Mouse (Mus musculus) brain, embryonic 18.5 days (tissue): ENCODE measurements around the gene Vps52.
"Not testable (repeated sequence)": the region's sequence is repeated elsewhere in the genome, so short reads cannot be mapped to it uniquely, and the experiment has no call there.

Experiments used
- DNase-seq: peaks from one replicate; pipeline ENCODE4 v3.0.0-alpha.2; 2012; ENCODE audit warnings: low read depth, low spot score

Vps52 gene

DNA sequence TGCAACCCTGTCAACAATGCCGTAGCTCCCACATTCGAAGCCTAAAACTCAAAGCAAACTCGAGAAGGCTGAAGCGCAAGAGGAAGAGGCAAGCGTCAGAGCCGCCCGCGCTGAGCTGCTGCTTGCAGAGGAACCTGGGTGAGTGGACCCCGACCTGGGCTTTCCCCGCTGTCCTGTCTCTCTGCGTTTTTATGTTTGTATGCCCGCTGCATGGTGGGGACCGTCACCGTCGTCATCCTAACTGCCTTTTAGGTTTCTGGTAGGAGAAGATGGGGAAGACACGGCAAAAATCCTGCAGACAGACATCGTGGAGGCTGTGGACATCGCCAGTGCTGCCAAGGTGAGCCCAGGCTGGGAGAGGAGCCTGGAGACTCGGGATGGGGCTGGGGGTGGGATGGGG lies 14.2 kb upstream of the Vps52 start:
- no peak for DNase-seq

GRCm38 (mm10) chr17:33943454-33943853 lies 12.2 kb upstream of the Vps52 start:
- no peak for DNase-seq

DNA sequence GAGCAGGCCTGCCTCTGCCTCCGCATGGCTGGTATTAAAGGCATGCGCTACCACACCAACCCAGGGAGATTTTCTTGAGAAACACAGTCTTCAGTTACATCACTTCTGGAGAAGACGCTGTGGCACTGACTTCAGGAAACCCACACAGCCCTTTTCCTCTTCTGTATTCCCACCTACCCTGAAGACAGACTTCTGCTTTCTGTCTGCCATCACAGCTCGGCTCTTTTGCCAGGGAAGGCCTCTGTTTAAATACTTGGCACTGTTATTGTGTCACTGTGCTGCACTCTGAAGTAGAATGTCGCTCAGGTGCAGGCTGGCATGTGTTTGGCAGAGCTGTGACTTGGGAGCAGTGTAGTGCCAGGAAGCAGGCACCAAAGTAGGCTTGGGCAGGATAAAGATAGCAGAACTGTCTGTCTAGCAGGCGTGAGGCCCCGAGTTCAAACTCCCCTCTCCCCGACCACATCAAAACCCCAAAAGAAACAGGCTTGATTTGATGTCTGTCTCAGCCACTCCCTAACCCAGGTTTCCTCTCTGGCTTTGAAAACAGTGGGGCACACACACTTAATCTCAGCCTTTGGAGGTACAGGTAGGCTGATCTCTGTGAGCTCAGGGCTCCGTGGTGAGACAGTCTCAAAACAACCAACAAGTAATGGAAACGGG lies 8.1 kb upstream of the Vps52 start:
- DNase-seq, result no peak

GRCm38 (mm10) chr17:33948090-33948904 lies 7.3 kb upstream of the Vps52 start:
- no peak for DNase-seq

GRCm38 (mm10) chr17:33948905-33949537 lies 6.6 kb upstream of the Vps52 start:
- no peak for DNase-seq

DNA sequence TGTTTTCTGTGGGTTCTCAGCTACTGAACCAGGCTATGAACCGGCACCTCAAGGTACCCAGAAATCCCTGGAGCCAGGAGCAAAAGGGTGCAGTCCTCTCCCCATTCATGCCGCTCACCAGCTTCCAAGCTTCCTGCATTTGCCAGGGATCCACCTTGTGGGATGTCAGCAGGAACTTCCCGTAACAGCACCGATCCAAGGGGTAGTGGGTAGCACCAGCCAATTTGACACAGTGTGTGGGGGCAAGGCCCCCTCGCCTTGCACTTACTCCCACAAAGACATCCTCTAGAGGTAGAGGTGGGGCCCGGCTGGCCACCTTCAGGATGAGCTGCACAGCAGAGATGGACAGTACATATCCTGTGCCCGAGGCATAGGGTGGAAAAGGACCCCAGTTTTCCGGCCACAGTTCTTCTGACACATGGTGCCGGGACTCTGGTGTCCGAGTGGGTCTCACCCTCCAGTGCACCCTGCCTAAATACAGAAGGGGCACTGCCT lies 5.4 kb upstream of the Vps52 start:
- no peak for DNase-seq

DNA sequence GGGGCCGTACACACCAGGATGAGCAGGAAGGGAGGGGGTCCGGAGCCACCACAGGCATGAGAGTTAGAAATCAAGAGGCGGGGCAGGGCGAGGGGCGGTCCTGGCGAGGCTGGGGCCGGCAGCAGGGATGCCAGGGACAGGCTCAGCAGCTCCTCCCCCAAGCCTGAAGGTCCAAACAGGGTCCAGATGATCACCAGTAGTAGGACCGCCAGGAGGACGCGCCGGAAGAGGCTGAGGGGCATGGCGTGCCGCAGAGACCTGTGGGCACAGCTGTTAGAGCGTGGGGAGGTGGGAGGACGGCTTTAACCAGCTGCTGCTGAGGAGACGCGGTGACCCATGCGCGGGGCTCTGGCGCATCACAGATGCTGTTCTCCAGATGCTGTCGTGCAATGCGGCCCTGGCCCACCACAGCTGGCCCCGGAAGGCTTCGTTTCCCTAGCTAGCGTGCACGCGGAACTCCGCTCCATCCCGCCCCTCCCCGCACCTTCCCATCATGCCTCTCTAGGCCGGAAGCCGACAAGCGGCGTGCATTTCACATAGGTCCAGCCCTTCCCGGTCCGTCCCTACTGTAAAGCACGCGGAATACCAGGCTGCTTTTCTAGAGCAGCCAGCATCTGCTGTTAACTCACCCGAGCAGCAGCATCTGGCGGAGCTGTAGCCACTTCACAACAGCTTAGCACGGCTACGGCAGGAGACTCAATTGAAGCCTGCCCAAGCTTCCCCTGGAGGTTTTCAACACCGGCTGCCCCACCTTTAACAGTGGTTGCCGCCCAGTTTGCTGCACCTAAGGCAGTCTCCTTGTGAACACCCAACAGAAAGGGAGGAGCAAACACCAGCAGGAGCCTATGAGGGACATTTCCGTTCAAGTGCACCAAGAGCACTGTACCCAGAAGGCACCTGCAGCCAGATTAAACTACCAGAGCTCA lies 4.3 kb upstream of the Vps52 start, which contains the start of gene B3galt4:
Gene B3galt4, minus strand, starts transcription at position 468 of the 926 bp plus-strand sequence.
- DNase-seq, result peak; percentile 80

- not testable (repeated sequence) for DNase-seq
These were observed 3.6 kb upstream of the Vps52 start for GRCm38 (mm10) chr17:33952015-33952414.

GRCm38 (mm10) chr17:33952879-33953278 lies 2.7 kb upstream of the Vps52 start:
- no peak for DNase-seq

DNA sequence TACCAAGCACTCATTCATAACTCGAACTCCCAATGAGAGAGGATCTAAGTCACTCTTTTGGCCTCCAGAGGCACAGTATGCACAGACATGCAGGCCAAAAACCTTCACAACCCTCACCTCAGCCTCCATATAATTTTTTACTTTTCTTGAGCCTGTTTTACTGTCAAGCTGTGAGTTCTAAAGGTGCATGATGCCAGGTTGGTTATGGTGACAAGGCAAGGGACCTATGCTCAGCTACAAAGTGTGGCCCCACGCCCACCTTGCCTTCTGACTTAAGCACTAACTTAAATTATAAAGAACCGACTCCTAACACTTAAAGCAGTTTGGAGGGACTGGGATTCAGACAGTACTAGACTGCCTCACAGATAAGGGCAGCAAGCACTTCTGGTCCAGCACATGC lies 2.3 kb upstream of the Vps52 start:
- DNase-seq, result no peak

GRCm38 (mm10) chr17:33953961-33954565 lies 1.5 kb upstream of the Vps52 start:
- DNase-seq, result no peak

DNA sequence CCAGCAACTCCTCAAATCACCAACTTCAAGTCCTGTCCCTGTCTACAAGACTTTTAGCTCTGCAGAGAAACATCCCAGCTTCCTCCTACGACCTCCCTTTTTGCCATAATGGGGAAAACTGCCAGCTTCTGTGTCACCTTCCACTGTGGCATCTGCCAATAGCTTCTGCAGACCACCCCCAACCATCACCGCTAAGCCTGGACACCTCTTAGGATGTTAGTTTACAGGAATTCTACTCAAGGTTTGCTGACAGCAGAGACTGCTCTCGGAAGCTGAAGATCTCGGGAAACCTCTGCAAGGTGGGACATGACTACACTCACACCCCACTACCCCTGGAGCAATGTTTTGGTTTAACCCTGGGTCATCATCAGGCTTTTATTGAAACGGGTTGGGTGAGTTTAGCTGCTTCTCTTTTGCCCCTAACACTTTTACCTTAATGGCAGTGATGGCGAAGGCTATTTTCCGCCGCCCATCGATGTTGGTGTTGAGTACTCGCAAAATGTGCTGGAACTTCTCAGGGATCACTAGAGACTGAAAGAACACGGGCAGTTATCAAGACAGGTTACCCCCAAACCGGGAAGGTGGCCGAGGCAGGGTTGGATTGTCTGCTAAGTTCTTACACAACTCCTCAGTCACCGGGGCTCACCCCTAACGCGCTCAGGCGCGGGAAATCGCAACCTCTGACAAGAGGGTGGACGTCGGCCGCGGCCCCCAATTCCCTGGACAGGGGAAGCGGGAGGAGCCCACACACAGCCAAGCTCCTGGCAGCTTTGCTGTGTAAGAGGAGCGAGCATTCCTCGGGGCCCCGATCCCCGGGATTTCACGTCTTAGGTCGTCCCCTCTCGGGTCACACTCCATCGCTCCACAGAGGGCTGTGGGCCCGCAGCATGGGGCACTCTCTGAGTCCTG lies 712 bp upstream of the Vps52 start:
- no peak for DNase-seq

DNA sequence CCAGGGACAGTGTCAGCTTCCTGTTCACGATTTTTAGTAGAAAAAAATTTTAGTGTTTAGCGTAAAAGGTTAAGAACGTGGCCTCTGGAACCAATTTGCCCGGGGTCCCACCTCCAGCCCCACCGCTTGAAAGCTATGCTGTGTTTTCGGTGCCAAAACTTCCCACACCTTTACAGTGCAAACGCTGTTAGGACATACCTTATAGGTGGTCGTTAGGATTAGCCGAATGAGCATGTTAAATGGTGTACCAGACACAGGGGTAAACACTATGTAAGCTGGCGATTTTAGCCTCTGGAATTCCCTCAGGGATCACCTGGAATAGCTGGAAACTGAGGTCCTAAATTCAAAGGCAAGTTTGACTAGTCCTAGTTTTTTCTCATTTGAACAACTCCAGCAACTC lies 724 bp downstream of the Vps52 start:
- DNase-seq, result no peak

DNA sequence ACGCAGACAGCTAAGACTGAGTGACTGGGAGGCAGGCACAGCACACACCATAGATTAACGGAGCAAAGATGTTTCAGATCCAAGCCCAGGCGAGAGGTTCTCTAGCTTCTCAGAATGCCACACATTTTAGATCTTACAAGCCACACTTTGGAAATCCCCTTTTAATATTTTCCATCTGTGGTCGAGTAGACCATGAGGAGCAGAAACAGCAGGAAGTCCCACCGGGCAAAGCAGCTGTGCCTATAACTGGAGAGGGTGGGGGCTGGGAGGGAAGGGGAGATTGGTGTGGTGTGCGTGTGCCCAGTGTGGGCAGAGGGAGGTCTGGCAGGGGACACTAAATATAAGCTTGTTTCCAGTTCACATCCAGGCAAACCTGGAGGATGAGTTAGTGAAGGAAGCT lies 1.9 kb downstream of the Vps52 start:
- DNase-seq, result no peak

DNA sequence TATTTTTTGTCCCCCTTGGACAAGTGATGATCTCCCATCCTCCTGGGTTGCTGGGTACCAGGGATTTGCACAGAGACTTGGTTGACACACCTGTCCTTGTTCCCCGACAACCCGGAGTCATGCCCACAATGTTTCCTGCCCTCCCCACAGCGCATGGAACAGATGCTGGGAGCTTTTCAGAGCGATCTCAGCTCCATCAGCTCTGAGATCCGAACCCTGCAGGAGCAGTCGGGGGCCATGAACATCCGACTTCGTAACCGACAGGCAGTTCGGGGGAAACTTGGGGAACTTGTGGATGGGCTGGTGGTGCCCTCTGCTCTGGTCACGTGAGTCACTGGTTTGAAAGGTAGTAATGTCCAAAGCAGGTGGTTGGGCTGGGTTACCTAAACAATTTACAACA lies 2.8 kb downstream of the Vps52 start:
- no peak for DNase-seq

DNA sequence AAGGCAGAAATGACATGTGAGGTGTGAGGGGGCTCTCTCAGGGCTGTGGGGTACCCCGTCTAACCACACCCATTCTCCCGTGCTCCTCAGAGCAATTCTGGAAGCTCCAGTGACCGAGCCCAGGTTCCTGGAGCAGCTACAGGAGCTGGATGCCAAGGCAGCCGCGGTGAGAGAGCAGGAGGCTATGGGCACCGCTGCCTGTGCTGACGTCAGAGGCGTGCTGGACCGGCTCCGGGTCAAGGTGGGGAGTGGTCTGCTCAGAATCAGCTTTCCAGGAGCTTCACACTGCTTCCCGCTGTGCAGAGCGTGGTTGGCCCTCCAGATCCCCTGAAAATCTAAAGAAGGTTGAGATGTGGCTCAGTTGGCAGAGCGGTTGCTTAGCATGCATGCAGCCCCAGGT lies 3.5 kb downstream of the Vps52 start:
- DNase-seq, result no peak

DNA sequence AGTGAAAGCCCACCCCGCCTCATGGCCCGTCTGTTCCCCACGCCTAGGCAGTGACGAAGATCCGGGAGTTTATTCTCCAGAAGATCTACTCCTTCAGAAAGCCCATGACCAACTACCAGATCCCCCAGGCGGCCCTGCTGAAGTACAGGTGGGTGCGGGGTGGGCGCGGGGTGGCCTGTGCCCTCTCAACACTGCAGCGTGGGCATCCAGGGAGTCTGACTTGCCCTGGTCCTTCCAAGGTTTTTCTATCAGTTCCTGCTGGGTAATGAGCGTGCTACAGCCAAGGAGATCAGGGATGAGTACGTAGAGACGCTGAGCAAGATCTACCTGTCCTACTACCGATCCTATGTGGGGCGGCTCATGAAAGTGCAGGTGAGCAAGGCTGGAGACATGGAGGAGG lies 4.3 kb downstream of the Vps52 start:
- DNase-seq, result no peak

GRCm38 (mm10) chr17:33962876-33963275 lies 7.3 kb downstream of the Vps52 start:
- no peak for DNase-seq

DNA sequence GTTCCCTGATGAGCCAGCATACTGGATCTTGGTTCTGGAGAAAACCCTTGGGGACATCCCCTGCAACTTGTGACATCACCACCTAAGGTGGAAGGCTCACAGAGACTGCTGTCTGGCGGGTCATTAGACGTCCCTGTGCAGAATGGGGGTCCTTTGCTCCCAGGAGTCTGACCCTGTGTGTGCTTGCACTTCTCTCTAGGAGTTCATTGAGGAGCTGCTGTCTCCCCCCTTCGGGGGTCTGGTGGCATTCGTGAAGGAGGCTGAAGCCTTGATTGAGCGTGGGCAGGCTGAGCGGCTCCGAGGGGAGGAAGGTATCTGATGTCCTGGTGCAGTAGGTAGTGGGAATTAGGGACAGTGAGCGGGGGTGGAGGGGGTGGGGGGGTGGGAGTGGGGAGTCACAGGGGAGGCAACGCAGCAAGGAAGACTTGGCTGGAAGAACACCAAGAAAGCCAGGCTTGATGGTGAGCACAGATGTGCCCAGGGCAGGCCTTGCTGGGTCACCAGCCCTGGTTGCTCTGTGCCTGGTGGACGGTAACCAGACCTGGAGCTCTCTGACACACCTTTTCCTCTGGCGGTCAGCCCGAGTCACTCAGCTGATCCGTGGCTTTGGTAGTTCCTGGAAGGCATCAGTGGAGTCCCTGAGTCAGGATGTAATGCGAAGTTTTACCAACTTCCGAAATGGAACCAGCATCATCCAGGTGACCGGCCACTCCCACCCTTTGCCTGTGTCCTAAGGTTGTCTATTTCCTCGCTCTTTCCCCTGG lies 9.7 kb downstream of the Vps52 start:
- DNase-seq, result no peak
